Mouse (Mus musculus) neural tube, embryonic 12.5 days (tissue): ENCODE data around the gene Igsf3. TPM values are rescaled to one million over a fixed set of nuclear protein-coding genes. Genes with fewer than 3 reads are reported as not detected.

Source experiments
- ATAC-seq: fragments of 200-750 bp; cut with Nextera tagmentation; 2 replicates; pipeline ENCODE4 v1.8.0; 2017; ENCODE audit warnings: low read depth, mild to moderate bottlenecking, moderate TSS enrichment, moderate library complexity; ENCODE audit not compliant: low FRiP score
- H3K27ac ChIP-seq: fragments of 300-500 bp; sonication (generic); 2 replicates; pipeline ENCODE4 v1.5.1; 2016
- H3K27me3 ChIP-seq: fragments of 300-500 bp; sonication (generic); replicated peaks from 2 replicates; pipeline ENCODE4 v1.6.1; 2016; ENCODE audit warnings: mild to moderate bottlenecking
- H3K36me3 ChIP-seq: fragments of 300-500 bp; sonication (generic); 2 replicates; pipeline ENCODE4 v1.6.1; 2016; ENCODE audit warnings: mild to moderate bottlenecking
- H3K4me1 ChIP-seq: fragments of 300-500 bp; sonication (generic); 2 replicates; pipeline ENCODE4 v1.6.1; 2016
- H3K4me2 ChIP-seq: fragments of 300-500 bp; sonication (generic); replicated peaks from 2 replicates; pipeline ENCODE4 v1.6.1; 2016; ENCODE audit warnings: mild to moderate bottlenecking
- H3K4me3 ChIP-seq: fragments of 300-500 bp; sonication (generic); 2 replicates; pipeline ENCODE4 v1.5.1; 2016
- H3K9ac ChIP-seq: fragments of 300-500 bp; sonication (generic); 2 replicates; pipeline ENCODE4 v1.6.1; 2016; ENCODE audit warnings: mild to moderate bottlenecking
- H3K9me3 ChIP-seq: fragments of 300-500 bp; sonication (generic); 2 replicates; pipeline ENCODE4 v1.6.1; 2016; ENCODE audit warnings: mild to moderate bottlenecking
- WGBS: fragments of 180-500 bp; shearing (Covaris S2); methylation state at CpG from one replicate; pipeline ENCODE4 v1.1.7; 2016; 5-methylcytosine and 5-hydroxymethylcytosine counted together
- polyA plus RNA-seq: library from polyadenylated mRNA; unstranded; fragments of >200 nt; fragmentation: Nextera tagmentation; extraction: Ambion mirVana; gene quantifications from 2 replicates; pipeline ENCODE4 v1.2.1, GENCODE M21; 2016

Igsf3 gene
- 49.8 and 55.0 TPM in 2 replicates for polyA plus RNA-seq

GRCm38 (mm10) chr3:101376538-101377247, at the start of gene Igsf3:
TSS of gene Igsf3 (plus strand) at chr3:101377083.
- no peaks in the 10 kb centered on the region for H3K9me3 ChIP-seq
- peak; percentile 88 for ATAC-seq

GRCm38 (mm10) chr3:101327248-101327647, 49.6 kb upstream of the Igsf3 start:
- Histone ChIP-seq H3K4me1 (no peaks in the 10 kb centered on the region), H3K9me3 (no peaks in the 10 kb centered on the region), H3K9ac (no peak overlapping the region), H3K27ac (no peak overlapping the region), H3K36me3 (no peaks in the 10 kb centered on the region), H3K27me3 (no peaks in the 10 kb centered on the region), H3K4me2 (no peak overlapping the region), H3K4me3 (no peak overlapping the region)
- ATAC-seq: no peak
- WGBS: 56% methylated on average over 2 of the region's 2 CpGs

More at GRCm38 (mm10) chr3:101376538-101377247, at the start of gene Igsf3:
- Histone ChIP-seq H3K27ac (peak within 1 kb of the TSS; percentile 38; the same call in 1 of the 2 replicates), H3K4me3 (peak within 1 kb of the TSS; percentile 80), H3K9ac (peak within 1 kb of the TSS; percentile 89), H3K27me3 (no peaks in the 10 kb centered on the region), H3K4me2 (peak within 1 kb of the TSS; percentile 86), H3K4me1 (peaks cover 39% of the 10 kb centered on the region), H3K36me3 (no peaks in the 10 kb centered on the region)
- 4% methylated on average over 50 of the region's 56 CpGs for WGBS

GRCm38 (mm10) chr3:101328617-101329016, 48.3 kb upstream of the Igsf3 start:
- H3K9me3 ChIP-seq: no peaks in the 10 kb centered on the region
- no peak overlapping the region for H3K4me3 ChIP-seq
- H3K27ac ChIP-seq: no peak overlapping the region
- H3K36me3 ChIP-seq: no peaks in the 10 kb centered on the region
- no peak overlapping the region for H3K9ac ChIP-seq
- whole genome bisulfite sequencing: 85% methylated on average over 7 of the region's 7 CpGs
- H3K27me3 ChIP-seq: no peaks in the 10 kb centered on the region
- no peak for ATAC-seq
- H3K4me2 ChIP-seq: no peak overlapping the region
- H3K4me1 ChIP-seq: no peaks in the 10 kb centered on the region

- 79% methylated on average over 9 of the region's 9 CpGs for WGBS
- no peak overlapping the region for H3K4me3 ChIP-seq
- no peak overlapping the region for H3K9ac ChIP-seq
- ATAC-seq: no peak
- H3K27me3 ChIP-seq: no peaks in the 10 kb centered on the region
- H3K36me3 ChIP-seq: no peaks in the 10 kb centered on the region
- no peak overlapping the region for H3K27ac ChIP-seq
- no peak overlapping the region for H3K4me2 ChIP-seq
- peaks cover 3% of the 10 kb centered on the region; the same call in 1 of the 2 replicates for H3K4me1 ChIP-seq
- no peaks in the 10 kb centered on the region for H3K9me3 ChIP-seq
Measured at GRCm38 (mm10) chr3:101343199-101343924, 33.5 kb upstream of the Igsf3 start.

GRCm38 (mm10) chr3:101344246-101344645, 32.6 kb upstream of the Igsf3 start:
- Histone ChIP-seq H3K36me3 (no peaks in the 10 kb centered on the region), H3K9me3 (no peaks in the 10 kb centered on the region), H3K27ac (no peak overlapping the region), H3K4me3 (no peak overlapping the region), H3K4me1 (peaks cover 6% of the 10 kb centered on the region; the same call in 1 of the 2 replicates), H3K27me3 (no peaks in the 10 kb centered on the region), H3K4me2 (no peak overlapping the region), H3K9ac (no peak overlapping the region)
- no peak; the same call in 1 of the 2 replicates for ATAC-seq
- 70% methylated on average over 3 of the region's 3 CpGs for WGBS

- WGBS: 66% methylated on average over 6 of the region's 6 CpGs
- H3K4me3 ChIP-seq: no peak overlapping the region
Measured at GRCm38 (mm10) chr3:101345299-101345698, 31.6 kb upstream of the Igsf3 start.

GRCm38 (mm10) chr3:101346806-101347205, 30.1 kb upstream of the Igsf3 start:
- Histone ChIP-seq H3K4me2 (no peak overlapping the region), H3K9me3 (no peaks in the 10 kb centered on the region), H3K27me3 (no peaks in the 10 kb centered on the region), H3K36me3 (no peaks in the 10 kb centered on the region), H3K9ac (no peak overlapping the region), H3K4me3 (no peak overlapping the region), H3K4me1 (peaks cover 23% of the 10 kb centered on the region), H3K27ac (no peak overlapping the region)
- WGBS: 62% methylated on average over 1 of the region's 1 CpGs
- ATAC-seq: no peak

More at GRCm38 (mm10) chr3:101345299-101345698, 31.6 kb upstream of the Igsf3 start:
- H3K27me3 ChIP-seq: no peaks in the 10 kb centered on the region
- no peak overlapping the region for H3K4me2 ChIP-seq
- ATAC-seq: no peak
- H3K9me3 ChIP-seq: no peaks in the 10 kb centered on the region
- H3K4me1 ChIP-seq: peaks cover 16% of the 10 kb centered on the region
- H3K9ac ChIP-seq: no peak overlapping the region
- H3K27ac ChIP-seq: no peak overlapping the region
- H3K36me3 ChIP-seq: no peaks in the 10 kb centered on the region

GRCm38 (mm10) chr3:101348501-101349161, 28.3 kb upstream of the Igsf3 start:
- WGBS: 74% methylated on average over 9 of the region's 9 CpGs
- Histone ChIP-seq H3K4me2 (no peak overlapping the region), H3K4me1 (peaks cover 23% of the 10 kb centered on the region), H3K27me3 (no peaks in the 10 kb centered on the region), H3K9ac (no peak overlapping the region), H3K9me3 (peaks cover 3% of the 10 kb centered on the region; the same call in 1 of the 2 replicates), H3K4me3 (no peak overlapping the region), H3K27ac (no peak overlapping the region), H3K36me3 (no peaks in the 10 kb centered on the region)
- ATAC-seq: no peak

GRCm38 (mm10) chr3:101349542-101350307, 27.2 kb upstream of the Igsf3 start:
- peak; percentile 73; the same call in 1 of the 2 replicates for ATAC-seq
- Histone ChIP-seq H3K36me3 (no peaks in the 10 kb centered on the region), H3K4me1 (peaks cover 19% of the 10 kb centered on the region), H3K4me3 (no peak overlapping the region), H3K4me2 (no peak overlapping the region), H3K9ac (no peak overlapping the region), H3K27ac (no peak overlapping the region), H3K27me3 (no peaks in the 10 kb centered on the region), H3K9me3 (peaks cover 3% of the 10 kb centered on the region; the same call in 1 of the 2 replicates)
- 26% methylated on average over 6 of the region's 6 CpGs for WGBS

- WGBS: 33% methylated on average over 4 of the region's 4 CpGs
- no peak overlapping the region for H3K4me2 ChIP-seq
- no peak overlapping the region for H3K9ac ChIP-seq
- no peak overlapping the region for H3K4me3 ChIP-seq
- no peak overlapping the region for H3K27ac ChIP-seq
- H3K27me3 ChIP-seq: no peaks in the 10 kb centered on the region
- peaks cover 19% of the 10 kb centered on the region for H3K4me1 ChIP-seq
- peaks cover 3% of the 10 kb centered on the region; the same call in 1 of the 2 replicates for H3K9me3 ChIP-seq
- ATAC-seq: no peak
- no peaks in the 10 kb centered on the region for H3K36me3 ChIP-seq
Measured at GRCm38 (mm10) chr3:101350406-101350805, 26.5 kb upstream of the Igsf3 start.

GRCm38 (mm10) chr3:101354490-101354889, 22.4 kb upstream of the Igsf3 start:
- H3K27me3 ChIP-seq: no peaks in the 10 kb centered on the region
- H3K9ac ChIP-seq: no peak overlapping the region
- H3K4me1 ChIP-seq: peaks cover 15% of the 10 kb centered on the region
- H3K4me3 ChIP-seq: no peak overlapping the region
- no peak for ATAC-seq
- H3K36me3 ChIP-seq: no peaks in the 10 kb centered on the region
- peaks cover 3% of the 10 kb centered on the region; the same call in 1 of the 2 replicates for H3K9me3 ChIP-seq
- no peak overlapping the region for H3K4me2 ChIP-seq
- no peak overlapping the region for H3K27ac ChIP-seq
